Mouse (Mus musculus) CD4-positive helper T cell, adult 2 months (primary cell): ENCODE measurements around the gene Polr2c.
"Not testable (repeated sequence)": the region's sequence is repeated elsewhere in the genome, so short reads cannot be mapped to it uniquely, and the experiment has no call there.

Experiments
- DNase-seq: peaks from one replicate; pipeline ENCODE4 v3.0.0-alpha.2; 2012; ENCODE audit warnings: low read depth, missing footprints, low spot score

The Polr2c gene

GRCm38 (mm10) chr8:94857346-94858173 is at the start of gene Polr2c:
Gene Polr2c (plus strand): TSS chr8:94857450.
- DNase-seq: peak; percentile 89

- DNase-seq: no peak
These were observed 49.7 kb upstream of the Polr2c start for GRCm38 (mm10) chr8:94807506-94807905.

- no peak for DNase-seq
These were observed 48.9 kb upstream of the Polr2c start for GRCm38 (mm10) chr8:94808372-94808771.

DNA sequence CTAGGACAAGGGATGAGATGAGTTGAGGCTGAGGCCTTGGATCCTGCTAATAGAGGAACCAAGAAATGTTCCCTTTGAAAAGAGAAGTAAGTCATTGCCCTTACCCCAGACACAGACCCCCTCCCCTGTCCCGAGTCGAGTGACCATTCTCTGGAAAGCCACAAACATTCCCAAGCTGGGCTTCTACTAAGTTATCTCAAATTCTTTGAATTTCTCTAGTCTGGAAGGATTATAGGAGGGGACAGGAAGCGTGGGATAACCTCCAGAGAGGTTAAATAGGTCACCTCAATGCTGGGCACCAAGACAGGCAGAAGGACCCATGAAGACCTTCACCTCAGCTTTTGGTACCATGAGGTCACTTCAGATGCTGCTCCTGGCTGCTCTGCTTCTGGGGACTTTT is 47.1 kb upstream of the Polr2c start, which contains the start of gene Ccl17:
Gene Ccl17, plus strand, starts transcription at position 301 of the 400 bp plus-strand sequence.
- no peak for DNase-seq

- no peak for DNase-seq
These were observed 46.4 kb upstream of the Polr2c start for GRCm38 (mm10) chr8:94810855-94811254.

DNA sequence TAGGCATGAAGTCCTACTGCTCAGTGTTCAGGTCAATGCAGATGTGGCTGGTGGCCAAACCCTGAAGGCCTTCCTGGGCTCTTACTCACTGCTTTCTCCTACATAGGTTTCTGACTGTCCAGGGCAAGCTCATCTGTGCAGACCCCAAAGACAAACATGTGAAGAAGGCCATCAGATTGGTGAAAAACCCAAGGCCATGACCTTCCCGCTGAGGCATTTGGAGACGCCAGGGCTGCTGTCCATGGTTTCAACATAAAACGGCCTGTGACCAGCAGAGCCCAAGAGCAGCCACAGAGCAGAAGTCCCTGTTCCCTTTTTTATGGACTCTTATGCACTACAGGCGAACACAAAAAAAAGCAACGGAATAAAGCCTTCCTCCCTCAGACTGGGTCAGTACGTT is 45.6 kb upstream of the Polr2c start:
- no peak for DNase-seq

DNA sequence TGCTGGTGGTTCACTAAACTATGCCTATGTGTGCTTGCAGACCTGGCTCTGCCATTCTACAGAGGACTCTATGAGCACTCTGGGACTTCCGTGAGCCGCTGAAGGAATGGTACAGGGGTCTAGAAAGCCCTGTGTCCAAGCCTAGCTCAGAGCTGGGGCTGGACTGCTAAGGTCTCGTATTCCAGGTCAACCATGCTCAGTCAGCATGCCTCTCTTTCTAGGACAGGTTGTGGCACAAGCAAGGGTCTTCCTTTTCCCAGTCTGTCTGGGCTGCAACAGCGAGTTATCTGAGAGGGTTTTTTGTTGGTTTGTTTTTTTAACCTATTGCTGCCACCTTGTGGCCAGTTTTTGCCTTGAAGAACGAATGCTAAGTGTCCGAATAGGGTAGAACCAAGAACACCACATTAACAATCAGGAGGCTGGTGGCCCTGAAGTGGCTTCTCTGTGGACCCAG is 44.6 kb upstream of the Polr2c start:
- DNase-seq: peak; percentile 83

- peak; percentile 45 for DNase-seq
These were observed 42.7 kb upstream of the Polr2c start for GRCm38 (mm10) chr8:94814556-94814955.

DNA sequence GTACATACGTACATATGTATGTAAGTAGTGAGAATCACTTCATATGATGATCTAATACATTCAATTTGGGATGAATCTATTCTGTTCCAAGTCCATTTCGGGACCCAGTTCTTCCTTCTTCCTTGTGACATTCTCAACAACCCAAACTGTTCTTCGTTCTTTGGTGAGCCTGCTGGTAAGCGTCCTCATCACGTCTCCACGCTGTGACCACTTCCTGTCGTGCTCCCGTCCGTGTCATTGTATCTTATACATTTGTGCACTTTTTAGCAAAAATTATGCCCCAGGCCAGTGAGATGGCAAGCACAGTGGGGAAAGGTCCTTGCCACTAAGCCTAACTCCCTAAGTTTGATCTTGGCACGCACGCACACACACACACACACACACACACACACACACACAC is 39.3 kb upstream of the Polr2c start:
- DNase-seq: peak; percentile 32

DNA sequence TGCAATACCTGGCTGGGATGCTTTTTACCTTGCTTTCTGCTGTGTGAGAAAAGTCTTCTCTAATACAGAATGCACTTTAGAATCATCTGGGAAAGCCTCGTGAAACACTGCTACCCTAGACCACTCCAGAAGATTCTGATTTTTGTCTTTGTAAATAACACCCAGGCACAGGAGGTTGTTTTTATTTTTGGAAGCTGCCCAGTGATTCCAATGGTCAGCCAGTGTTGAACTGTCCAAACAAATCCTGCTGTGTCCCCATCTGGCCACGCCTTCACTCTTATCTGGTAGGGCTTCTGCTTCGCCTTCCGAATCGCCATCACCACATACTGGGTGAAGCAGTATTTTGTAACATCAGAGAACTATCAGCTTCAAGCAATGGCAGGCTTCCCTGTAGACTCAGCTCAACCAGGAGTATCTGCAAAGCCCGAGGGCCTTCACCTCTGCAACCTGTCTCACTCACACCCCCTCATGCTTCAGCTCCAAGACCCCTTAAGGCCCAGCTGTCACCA is 37.5 kb upstream of the Polr2c start:
- DNase-seq: no peak

- no peak for DNase-seq
These were observed 36.7 kb upstream of the Polr2c start for GRCm38 (mm10) chr8:94820553-94820952.

- DNase-seq: no peak
These were observed 35.9 kb upstream of the Polr2c start for GRCm38 (mm10) chr8:94821381-94821780.

DNA sequence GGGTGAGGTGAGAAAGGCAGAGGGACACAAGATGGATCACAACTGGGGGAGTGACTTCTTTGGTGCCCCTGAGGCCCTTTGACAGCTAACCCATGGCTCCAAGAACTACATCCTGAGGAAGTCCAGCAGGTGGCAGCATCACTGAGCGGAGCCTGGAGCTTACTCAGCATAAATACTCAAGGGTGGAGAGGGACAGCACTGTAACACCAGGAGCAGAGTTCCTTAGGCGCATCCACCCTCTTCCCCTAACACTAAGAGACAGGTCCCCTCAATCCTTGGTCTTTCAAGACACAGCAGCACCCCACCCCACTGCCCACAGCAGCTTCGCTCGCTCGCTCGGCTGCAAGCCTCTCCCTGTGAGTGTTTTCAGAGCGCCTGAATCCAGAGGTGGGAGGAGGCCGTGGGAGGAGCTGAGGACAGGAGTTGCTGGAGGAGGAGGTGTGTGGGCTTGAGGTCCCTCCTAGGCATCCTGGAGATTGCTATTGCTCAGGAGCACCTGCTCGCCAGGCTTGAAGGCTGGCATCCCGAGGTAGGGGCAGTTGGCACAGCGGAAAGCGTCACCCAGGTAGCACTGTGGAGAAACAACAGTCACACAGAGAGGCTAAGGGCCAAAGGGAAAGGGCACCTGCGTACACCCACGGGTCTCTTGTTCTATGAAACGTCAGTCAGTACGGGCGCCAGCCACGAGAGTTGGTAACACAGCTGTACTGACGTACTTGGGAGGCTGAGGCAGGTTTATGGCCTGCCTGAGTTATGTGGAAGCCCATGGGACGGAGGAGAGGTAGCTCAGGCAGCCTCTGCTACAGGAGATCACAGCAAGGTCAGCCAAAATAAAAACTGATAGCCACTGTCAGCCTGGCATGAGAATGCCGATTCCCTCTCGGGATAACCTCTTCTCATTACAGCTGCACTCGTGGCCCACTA is 34.4 kb upstream of the Polr2c start:
- DNase-seq: peak; percentile 47

GRCm38 (mm10) chr8:94825170-94825569 is 32.1 kb upstream of the Polr2c start:
- DNase-seq: no peak

GRCm38 (mm10) chr8:94826210-94826609 is 31.0 kb upstream of the Polr2c start:
- no peak for DNase-seq

DNA sequence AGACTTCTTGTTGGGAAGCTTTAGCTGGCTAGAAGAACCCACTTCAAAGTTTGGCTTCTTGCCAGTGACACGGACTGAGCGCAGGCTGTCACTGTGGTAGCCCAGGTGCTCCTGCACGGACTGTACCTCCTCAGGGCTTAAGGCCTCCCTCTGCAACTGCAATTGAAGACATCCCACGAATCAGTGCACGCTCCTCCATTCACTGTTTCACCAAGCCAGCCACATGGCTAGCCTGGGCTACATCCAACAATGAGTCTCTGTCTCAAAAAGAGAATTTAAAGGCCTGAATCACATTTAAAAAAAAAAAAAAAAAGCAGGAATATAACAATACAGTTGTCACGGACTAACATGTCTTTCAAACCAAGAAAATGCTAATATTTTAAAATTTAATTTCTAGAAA is 29.0 kb upstream of the Polr2c start:
- no peak for DNase-seq

- DNase-seq: not testable (repeated sequence)
These were observed 23.3 kb upstream of the Polr2c start for GRCm38 (mm10) chr8:94833901-94834405.

DNA sequence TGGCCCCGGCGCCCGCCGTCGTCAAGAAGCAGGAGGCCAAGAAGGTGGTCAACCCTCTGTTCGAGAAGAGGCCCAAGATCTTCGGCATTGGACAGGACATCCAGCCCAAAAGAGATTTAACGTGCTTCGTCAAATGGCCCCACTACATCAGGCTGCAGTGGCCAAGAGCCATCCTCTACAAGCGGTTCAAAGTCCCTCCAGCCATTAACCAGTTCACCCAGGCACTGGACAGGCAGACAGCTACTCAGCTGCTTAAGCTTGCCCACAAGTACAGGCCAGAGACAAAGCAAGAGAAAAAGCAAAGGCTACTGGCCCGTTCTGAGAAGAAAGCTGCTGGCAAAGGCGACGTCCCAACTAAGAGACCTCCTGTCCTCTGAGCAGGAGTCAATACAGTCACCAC is 21.5 kb upstream of the Polr2c start:
- DNase-seq: not testable (repeated sequence)

- DNase-seq: no peak
These were observed 20.6 kb upstream of the Polr2c start for GRCm38 (mm10) chr8:94836456-94837240.

DNA sequence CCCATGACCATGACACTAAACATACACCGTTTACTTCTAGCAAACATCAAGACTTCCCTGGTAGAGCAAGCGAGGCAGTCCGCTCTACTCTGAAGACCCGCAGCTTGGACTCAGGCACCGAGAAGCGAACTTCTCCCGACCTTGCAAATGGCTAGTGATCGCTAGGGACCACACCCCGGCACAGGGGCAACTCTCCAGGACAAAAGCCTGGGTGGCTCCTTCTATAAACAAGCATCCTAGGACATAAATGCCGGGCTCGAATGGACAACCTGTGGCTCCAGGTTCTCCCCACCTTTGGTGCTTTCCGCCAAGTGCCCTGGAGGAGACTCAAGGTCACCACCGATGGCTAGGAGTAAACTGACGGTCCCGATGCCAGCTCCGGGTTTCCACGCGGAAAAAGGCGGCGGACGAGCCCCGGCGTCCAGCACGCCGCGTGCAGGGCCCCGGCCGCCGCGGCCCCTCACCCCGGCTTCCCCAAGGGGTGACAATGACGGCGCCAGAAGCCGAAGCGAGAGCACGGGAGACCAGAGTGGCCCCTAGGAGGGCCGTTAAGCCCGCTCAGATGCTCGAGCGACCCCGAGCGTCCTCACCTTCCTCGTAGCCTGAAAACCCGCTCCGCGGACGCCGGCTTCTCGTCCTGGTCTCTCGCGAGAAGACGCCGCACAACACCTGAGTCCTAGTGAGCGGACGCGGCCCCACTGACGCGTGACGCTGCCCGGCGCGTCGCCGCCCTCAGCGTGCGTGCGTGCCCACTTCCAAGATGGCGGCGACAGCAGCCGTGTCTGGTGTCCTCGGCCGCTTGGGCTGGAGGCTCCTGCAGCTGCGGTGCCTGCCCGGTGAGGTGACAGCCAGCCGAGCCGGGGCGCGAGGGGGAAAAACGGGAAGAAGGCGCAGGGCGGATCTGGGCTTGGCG is 19.3 kb upstream of the Polr2c start, which contains the start of the genes Coq9 and Ciapin1:
Gene Coq9, plus strand, starts transcription at position 660 of the 913 bp plus-strand sequence.
Gene Ciapin1, minus strand, starts transcription at position 697 of the 913 bp plus-strand sequence.
- DNase-seq: peak; percentile 97
